Mouse (Mus musculus): ENCODE results near the gene Xab2.

DNA sequence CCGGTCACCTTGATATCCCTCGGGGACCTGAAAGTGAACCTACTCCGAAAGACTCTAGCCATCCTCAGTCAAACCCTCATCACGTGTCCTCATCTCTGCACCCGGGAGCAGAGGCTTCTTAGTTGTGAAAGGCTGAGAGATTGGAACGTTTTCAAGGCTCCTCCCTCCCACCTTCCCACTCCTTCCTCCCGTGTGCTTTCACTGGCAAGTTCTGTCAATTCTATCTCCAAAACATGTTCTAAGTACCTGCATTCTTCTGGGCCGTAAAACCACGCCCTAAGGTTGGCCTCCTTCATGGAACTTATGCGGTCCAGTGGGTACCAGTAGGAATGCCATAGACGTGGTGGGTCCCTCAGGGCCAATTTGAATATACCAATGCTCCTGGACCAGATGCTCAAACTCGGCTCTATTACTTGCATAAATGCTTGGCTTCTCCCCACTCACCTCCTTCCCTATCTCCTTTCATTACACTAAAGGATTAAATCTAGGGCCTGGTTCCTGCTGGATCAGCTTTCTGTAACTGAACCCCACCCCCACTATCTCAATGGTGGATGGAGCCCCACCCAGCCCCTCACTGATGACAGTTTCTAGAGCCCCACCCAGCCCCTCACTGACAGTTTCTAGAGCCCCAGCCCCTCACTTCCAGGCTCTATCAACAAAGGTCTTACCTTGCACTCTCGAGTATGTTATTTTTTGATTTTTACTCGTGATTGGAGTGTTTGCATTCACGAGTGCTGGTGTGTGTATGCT is 44.7 kb downstream of the Xab2 start:
- no peak for TF ChIP-seq CTCF (IDR thresholded peaks at IDR 0.05; ENCODE audit: extremely low read depth, insufficient read length, insufficient replicate concordance, low read depth, low read length)
- TF ChIP-seq POLR2A (IDR thresholded peaks at IDR 0.05; ENCODE audit: low read depth, low read length): no peak

Data from small intestine, adult 2 months (tissue).